Mouse (Mus musculus) small intestine, adult 2 months (tissue): Measurements from ENCODE around the gene Ctnna3. TPM values are rescaled to one million over a fixed set of nuclear protein-coding genes. Genes with fewer than 3 reads are reported as not detected.

Source experiments
- H3K27ac ChIP-seq: fragments of 200-500 bp; 2 replicates; pipeline ENCODE4 v1.5.1; 2012; ENCODE audit warnings: low read depth, low read length, control low read depth, inconsistent platforms; ENCODE audit not compliant: insufficient read depth
- H3K27me3 ChIP-seq: fragments of 200-500 bp; 2 replicates; pipeline ENCODE4 v1.6.1; 2012; ENCODE audit warnings: mild to moderate bottlenecking, moderate library complexity, low read length, inconsistent platforms; ENCODE audit not compliant: control insufficient read depth, insufficient read depth
- H3K36me3 ChIP-seq: fragments of 200-500 bp; 2 replicates; pipeline ENCODE4 v1.6.1; 2012; ENCODE audit warnings: mild to moderate bottlenecking, low read length, control low read depth, inconsistent platforms; ENCODE audit not compliant: control insufficient read depth, insufficient read depth
- H3K4me1 ChIP-seq: fragments of 200-500 bp; 2 replicates; pipeline ENCODE4 v1.6.1; 2012; ENCODE audit warnings: low read length, inconsistent platforms, mixed read lengths; ENCODE audit not compliant: control insufficient read depth, insufficient read depth, insufficient read length
- H3K4me3 ChIP-seq: fragments of 200-500 bp; 2 replicates; pipeline ENCODE4 v1.5.1; 2012; ENCODE audit warnings: low read depth, mild to moderate bottlenecking, control low read depth, inconsistent platforms, low read length, moderate library complexity
- CTCF ChIP-seq: fragments of 200-500 bp; IDR thresholded peaks from 2 replicates; pipeline ENCODE4 v1.5.1; 2012; ENCODE audit warnings: low read depth, mild to moderate bottlenecking, control low read depth, inconsistent platforms, low read length, moderate library complexity, mixed read lengths; ENCODE audit not compliant: insufficient replicate concordance, insufficient read length; ENCODE audit errors: extremely low read depth
- POLR2A ChIP-seq: fragments of 200-500 bp; IDR thresholded peaks from 2 replicates; pipeline ENCODE4 v1.6.1; 2012; ENCODE audit warnings: low read depth, mild to moderate bottlenecking, control low read depth, inconsistent platforms, low read length, moderate library complexity
- WGBS: fragments of 180-500 bp; shearing (Covaris S2); methylation state at CpG from one replicate; pipeline ENCODE4 v1.1.7; 2018; 5-methylcytosine and 5-hydroxymethylcytosine counted together
- polyA plus RNA-seq: library from polyadenylated mRNA; depleted of rRNA; stranded (reverse); fragments of >200 nt; gene quantifications from 2 replicates; pipeline ENCODE4 v1.2.3, GENCODE M21; 2012

Ctnna3 gene
- polyA plus RNA-seq, 1 experiment: 0.06 TPM

DNA sequence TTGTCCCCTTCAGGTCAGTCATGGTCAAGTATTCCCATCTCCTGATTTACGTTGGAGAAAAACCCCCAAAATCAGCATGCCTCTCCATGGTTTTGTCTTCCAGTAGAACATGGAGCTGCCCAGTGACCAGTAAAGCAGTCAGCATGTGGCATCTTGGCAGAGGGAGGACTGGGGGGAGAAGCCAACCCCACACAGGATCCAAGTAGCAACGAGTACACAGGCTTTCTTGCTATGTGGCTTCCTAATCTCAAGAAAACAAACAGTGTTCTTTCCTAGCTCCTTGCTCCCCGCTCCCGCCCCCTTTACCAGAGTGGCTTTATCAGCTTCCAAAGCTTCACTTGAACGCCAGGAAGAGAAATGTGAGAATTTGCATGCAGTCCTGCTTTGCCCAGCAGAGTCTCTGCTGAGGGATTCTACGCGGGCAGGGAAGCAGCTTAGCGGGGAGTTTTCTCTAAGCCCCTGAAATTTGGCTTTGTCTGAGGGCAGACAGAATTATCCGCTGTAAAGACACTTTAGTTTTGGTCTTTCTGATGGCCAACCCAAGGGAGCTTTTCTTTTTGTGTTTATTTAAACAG lies 380.2 kb downstream of the Ctnna3 start:
- Histone ChIP-seq H3K27ac (no peak overlapping the region), H3K4me3 (no peak overlapping the region), H3K27me3 (no peaks in the 10 kb centered on the region), H3K4me1 (no peaks in the 10 kb centered on the region), H3K36me3 (no peaks in the 10 kb centered on the region)
- TF ChIP-seq POLR2A (no peak), CTCF (no peak)
- WGBS: 28% methylated on average over 9 of the region's 9 CpGs

DNA sequence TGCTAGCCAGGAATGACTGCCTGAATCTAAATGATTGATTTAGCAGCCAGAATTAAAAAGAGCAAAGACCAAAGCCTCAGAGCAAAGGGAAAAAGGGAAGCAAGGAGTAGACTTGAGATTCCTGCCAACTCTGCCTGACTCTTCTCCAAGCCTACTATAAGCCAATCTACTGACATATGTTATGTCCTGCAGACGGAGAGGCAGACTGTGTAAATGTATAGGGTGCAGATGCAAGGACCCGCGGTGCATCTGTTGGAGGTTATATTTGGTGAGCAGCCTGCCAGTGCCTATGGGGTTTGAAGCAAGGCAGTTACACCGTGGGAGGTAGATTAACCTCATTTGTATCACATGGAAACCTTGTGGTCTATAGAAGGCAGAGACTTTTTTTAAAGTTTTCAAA lies 409.1 kb downstream of the Ctnna3 start:
- H3K27me3 ChIP-seq: no peaks in the 10 kb centered on the region
- TF ChIP-seq POLR2A (no peak), CTCF (no peak)
- no peaks in the 10 kb centered on the region for H3K4me1 ChIP-seq
- H3K36me3 ChIP-seq: no peaks in the 10 kb centered on the region
- H3K27ac ChIP-seq: no peak overlapping the region
- WGBS: 72% methylated on average over 4 of the region's 4 CpGs
- H3K4me3 ChIP-seq: no peak overlapping the region

DNA sequence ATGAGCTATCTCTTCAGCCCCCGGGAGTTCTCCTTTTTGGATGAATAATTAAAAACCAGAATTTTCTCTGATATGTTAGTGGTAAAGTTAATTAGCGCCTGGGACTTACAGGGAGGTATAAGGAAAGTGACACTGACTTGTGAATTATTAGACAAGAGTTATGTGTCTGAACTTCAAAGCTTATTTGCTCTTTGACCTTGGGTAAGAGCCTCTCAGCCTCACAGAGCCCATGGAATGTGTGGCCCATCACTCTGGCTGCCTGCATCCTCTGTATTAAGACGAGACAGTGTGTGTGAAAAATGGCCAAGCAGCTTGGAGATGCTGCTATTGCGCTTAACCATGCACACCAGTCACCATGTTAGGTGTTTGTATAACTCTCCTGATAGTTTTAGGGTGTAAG lies 422.0 kb downstream of the Ctnna3 start:
- TF ChIP-seq CTCF: no peak
- Histone ChIP-seq H3K4me1 (no peaks in the 10 kb centered on the region), H3K4me3 (no peak overlapping the region), H3K27me3 (no peaks in the 10 kb centered on the region), H3K27ac (no peak overlapping the region), H3K36me3 (no peaks in the 10 kb centered on the region)
- WGBS: 72% methylated on average over 4 of the region's 4 CpGs

DNA sequence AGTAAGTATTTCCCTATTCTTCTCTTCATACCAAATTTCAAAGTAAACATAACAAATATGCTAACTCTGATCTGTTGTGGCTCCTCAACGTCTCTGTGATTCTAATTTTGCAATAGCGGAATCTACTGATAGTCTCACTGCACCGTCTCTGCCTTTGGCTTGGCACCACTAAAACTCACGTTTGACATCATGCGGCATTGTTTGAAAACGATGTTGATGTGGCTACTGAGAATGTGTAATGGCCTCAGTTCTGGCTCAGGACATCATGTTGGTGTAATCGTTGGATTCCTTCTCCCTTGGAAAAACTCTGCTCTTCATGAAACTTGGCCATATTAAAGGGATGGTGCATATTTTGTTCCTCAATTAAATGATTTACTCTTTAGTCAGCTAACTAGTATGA lies 439.2 kb downstream of the Ctnna3 start:
- Histone ChIP-seq H3K27ac (no peak overlapping the region), H3K4me3 (no peak overlapping the region), H3K4me1 (no peaks in the 10 kb centered on the region), H3K36me3 (no peaks in the 10 kb centered on the region), H3K27me3 (no peaks in the 10 kb centered on the region)
- TF ChIP-seq CTCF (no peak), POLR2A (no peak)
- 84% methylated on average over 7 of the region's 7 CpGs for WGBS

DNA sequence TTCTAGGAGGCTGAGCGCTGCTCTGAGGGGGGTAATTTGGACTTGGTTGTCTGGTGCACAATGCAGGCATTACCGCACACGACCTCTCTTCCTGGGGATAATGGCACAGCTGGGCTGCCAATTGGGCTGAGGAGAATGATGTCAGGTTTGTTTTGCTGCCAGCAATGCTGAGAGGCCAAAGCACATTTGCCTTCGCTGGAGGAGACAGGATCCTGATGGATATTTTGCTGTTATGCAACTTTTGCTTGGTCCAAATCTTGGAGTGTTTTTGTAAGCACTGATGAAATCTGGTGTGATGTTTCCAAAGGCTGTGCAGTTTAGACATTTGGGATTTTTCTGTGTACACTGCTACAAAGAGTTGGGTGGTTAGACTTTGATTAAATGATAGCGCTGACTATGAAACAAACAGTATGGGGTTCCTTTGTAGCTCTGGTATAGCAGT lies 450.6 kb downstream of the Ctnna3 start:
- H3K27me3 ChIP-seq: no peaks in the 10 kb centered on the region
- no peak overlapping the region for H3K27ac ChIP-seq
- TF ChIP-seq POLR2A (no peak), CTCF (no peak)
- no peaks in the 10 kb centered on the region for H3K4me1 ChIP-seq
- no peak overlapping the region for H3K4me3 ChIP-seq
- WGBS: 82% methylated on average over 5 of the region's 5 CpGs
- no peaks in the 10 kb centered on the region for H3K36me3 ChIP-seq

DNA sequence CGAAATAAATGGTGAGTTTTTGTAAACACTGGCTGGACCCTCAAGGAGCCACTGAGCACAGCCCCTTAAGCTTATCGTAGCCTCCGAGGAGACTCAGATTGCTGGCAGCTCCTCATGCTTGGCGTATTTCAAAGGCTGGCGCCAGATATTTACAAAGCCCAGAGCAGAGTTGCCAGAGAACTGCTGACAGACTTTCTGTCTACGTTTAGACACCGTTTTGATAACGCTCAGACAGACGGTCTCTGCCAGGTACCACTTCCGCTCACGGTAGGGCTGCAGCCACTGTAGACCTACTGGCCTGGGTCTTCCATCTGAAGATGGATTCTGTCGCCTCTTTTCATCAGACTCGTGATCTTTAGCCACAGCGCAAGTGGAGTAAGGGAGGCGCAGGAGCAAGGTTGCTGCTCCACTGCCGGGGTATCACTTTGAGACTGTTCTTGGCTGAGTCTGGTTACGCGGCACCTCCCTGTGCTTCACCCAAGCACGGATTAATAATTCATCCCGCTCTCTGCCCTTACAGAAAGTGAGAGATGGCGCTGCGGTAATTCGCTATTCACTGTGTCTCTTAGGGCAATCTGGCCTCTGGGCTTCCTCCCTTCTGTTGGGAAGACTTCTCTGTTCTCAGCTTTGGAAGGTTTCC lies 456.7 kb downstream of the Ctnna3 start:
- WGBS: 71% methylated on average over 23 of the region's 23 CpGs
- H3K27ac ChIP-seq: no peak overlapping the region
- no peak overlapping the region for H3K4me3 ChIP-seq
- H3K4me1 ChIP-seq: no peaks in the 10 kb centered on the region
- H3K36me3 ChIP-seq: no peaks in the 10 kb centered on the region
- H3K27me3 ChIP-seq: no peaks in the 10 kb centered on the region
- TF ChIP-seq CTCF (no peak), POLR2A (no peak)

DNA sequence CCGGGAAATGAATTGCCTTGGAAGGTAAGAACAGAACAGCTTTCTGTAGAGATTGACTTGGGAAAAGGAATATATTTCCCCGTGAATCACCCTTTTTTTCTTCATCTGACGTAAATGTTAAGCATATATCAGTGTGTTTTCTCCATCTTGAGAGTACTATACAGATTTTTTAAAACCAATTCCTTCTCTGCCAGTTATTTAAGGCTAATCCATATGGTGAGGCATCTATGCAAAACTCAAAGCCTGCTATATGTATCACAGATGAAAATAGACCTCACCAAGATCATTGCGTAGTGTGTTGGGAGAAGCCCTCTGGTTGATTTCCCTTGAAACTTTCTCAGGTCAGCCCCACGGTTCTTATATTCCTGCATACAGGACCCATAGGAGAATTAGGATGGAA lies 464.7 kb downstream of the Ctnna3 start:
- H3K27me3 ChIP-seq: no peaks in the 10 kb centered on the region
- 90% methylated on average over 5 of the region's 5 CpGs for WGBS
- no peak for TF ChIP-seq POLR2A
- no peak for TF ChIP-seq CTCF
- H3K4me3 ChIP-seq: no peak overlapping the region
- H3K4me1 ChIP-seq: no peaks in the 10 kb centered on the region
- no peaks in the 10 kb centered on the region for H3K36me3 ChIP-seq
- H3K27ac ChIP-seq: no peak overlapping the region

DNA sequence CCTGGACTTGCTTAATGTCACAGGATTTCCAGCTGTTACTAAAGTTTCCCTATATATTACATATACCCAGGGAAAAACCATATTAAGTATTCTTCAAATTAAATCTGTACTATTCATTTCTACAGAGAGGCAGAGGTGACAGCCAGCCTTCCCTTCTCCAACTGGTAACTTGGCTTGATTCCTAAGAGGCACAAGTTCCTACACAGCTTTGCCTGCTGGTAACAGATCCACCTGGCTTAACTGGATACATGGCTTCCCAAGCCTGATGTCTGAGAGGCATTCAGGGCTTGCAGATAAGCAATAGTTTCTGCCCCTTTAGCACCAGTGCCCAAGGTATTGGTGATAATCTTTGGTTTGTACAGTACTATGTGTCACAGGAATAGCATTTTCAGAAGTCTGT lies 470.0 kb downstream of the Ctnna3 start:
- Histone ChIP-seq H3K36me3 (no peaks in the 10 kb centered on the region), H3K27me3 (no peaks in the 10 kb centered on the region), H3K4me3 (no peak overlapping the region), H3K4me1 (no peaks in the 10 kb centered on the region), H3K27ac (no peak overlapping the region)
- TF ChIP-seq POLR2A (no peak), CTCF (no peak)
